ENCODE assay signal across 20 mouse cellular contexts in the genomic region with DNA sequence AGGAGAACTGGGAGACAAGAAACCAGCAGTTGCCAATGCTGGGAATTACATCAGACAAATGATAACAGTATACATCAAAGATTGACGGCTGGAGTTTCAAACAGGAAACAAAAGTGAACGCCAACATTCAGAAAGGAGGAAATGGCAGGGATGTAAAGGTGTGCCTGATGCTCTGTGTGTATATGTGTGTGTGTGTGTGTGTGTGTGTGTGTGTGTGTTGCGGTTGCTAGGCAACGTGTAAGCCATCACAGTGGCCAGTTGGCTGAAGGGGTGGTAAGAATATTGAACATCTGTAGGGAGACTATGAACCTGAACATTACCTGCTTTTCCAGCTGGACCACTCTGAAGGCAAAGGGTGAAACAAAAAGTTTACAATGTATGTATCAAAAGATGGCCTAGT. TPM values are rescaled to one million over a fixed set of nuclear protein-coding genes. Genes with fewer than 3 reads are reported as not detected.
"Had no signal": no experiment of that assay in that cellular context is flagged by ENCODE, and none has a peak within 500 bp of the region (broad histone marks: within the 10 kb centered on the region; RNA-seq: fewer than 3 reads in every experiment).

No protein-coding gene starts in this region.

- H3K9ac ChIP-seq: liver, embryonic 13.5 days; liver, embryonic 15.5 days; liver, postnatal 0 days; lung, embryonic 15.5 days; midbrain, embryonic 12.5 days; midbrain, embryonic 15.5 days; neural tube, embryonic 12.5 days had no signal

- H3K9me3 ChIP-seq: liver, embryonic 13.5 days; liver, embryonic 15.5 days; lung, embryonic 15.5 days; megakaryocyte, embryonic 14.5 days; midbrain, embryonic 12.5 days; midbrain, embryonic 15.5 days; neural tube, embryonic 12.5 days had no signal

- H3K36me3 ChIP-seq: liver, embryonic 13.5 days; liver, embryonic 15.5 days; lung, embryonic 15.5 days; midbrain, embryonic 12.5 days; midbrain, embryonic 15.5 days; neural tube, embryonic 12.5 days had no signal

- H3K27me3 ChIP-seq: liver, embryonic 13.5 days; lung, embryonic 15.5 days; megakaryocyte, embryonic 14.5 days; midbrain, embryonic 15.5 days; neural tube, embryonic 12.5 days had no signal

- H3K4me2 ChIP-seq: liver, embryonic 13.5 days; liver, embryonic 15.5 days; lung, embryonic 15.5 days; midbrain, embryonic 12.5 days; midbrain, embryonic 15.5 days; neural tube, embryonic 12.5 days had no signal

- H3K4me3 ChIP-seq: liver, embryonic 13.5 days; liver, embryonic 15.5 days; lung, embryonic 15.5 days; megakaryocyte, embryonic 14.5 days; midbrain, embryonic 12.5 days; midbrain, embryonic 15.5 days; neural tube, embryonic 12.5 days had no signal

- ATAC-seq: liver, postnatal 0 days; lung, postnatal 0 days; midbrain, embryonic 15.5 days had no signal

- DNase-seq: liver, embryonic 13.5 days; liver, postnatal 0 days; lung, adult 2 months; lung, postnatal 14 days; lung, postnatal 36 days; right cerebral cortex, postnatal 14 days; thymus, adult 2 months; thymus, postnatal 25 days; thymus, postnatal 4 days had no signal

- H3K27ac ChIP-seq: liver, embryonic 13.5 days; liver, embryonic 15.5 days; lung, embryonic 15.5 days; macrophage; midbrain, embryonic 12.5 days; midbrain, embryonic 15.5 days; neural tube, embryonic 12.5 days had no signal

RNA-seq across cellular contexts. Expression of a gene that starts 37.6 kb away (rescaled TPM):
- total RNA-seq: megakaryocyte progenitor cell, adult 5-6 weeks; monocyte, adult 5-6 weeks; neutrophil, adult 5-6 weeks had no signal
